Mouse (Mus musculus): ENCODE measurements around the gene Klhl36. TPM values are rescaled to one million over a fixed set of nuclear protein-coding genes. Genes with fewer than 3 reads are reported as not detected.

Gene Klhl36
- polyA plus RNA-seq (2015; fragmentation: Nextera tagmentation; extraction: Ambion mirVana) = 19.1 and 20.5 TPM in 2 replicates

DNA sequence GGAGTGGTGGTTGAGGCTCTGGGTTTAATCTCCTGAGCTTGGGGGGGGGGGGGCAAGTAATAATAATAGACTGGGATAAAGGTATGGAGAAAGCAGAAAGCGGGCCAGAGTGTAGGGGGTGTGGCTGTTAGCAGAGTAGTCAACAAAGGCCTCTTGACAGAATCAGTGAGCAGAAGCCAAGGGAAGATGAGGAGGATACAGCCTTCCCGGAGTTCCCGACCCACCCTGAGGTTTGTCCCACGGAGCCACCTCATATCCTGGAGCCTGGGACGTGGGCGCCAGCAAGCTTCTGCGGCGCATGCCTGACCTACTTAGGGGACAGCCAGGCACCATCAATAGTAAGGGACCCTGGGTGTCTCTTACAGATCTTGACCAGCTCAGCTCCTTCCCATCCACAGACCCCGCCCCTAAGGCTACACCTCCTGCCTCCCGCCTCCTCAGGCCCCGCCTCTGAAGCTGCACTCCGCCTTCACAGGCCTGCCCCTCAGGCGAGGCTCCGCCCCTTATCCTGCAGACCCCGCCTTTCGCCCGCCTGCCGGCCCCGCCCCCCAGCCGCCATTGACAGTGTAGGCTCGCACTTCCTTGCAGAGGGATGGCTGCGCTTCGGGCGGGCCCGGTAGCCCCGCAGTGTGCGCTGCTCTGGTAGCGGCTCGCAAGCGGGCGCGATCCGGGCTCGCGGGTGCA, at the start of gene Klhl36:
Gene Klhl36 (plus strand): TSS at position 561 of the 684 bp plus-strand sequence.
- DNase-seq (ENCODE audit: low spot score) = peak; percentile 94

DNA sequence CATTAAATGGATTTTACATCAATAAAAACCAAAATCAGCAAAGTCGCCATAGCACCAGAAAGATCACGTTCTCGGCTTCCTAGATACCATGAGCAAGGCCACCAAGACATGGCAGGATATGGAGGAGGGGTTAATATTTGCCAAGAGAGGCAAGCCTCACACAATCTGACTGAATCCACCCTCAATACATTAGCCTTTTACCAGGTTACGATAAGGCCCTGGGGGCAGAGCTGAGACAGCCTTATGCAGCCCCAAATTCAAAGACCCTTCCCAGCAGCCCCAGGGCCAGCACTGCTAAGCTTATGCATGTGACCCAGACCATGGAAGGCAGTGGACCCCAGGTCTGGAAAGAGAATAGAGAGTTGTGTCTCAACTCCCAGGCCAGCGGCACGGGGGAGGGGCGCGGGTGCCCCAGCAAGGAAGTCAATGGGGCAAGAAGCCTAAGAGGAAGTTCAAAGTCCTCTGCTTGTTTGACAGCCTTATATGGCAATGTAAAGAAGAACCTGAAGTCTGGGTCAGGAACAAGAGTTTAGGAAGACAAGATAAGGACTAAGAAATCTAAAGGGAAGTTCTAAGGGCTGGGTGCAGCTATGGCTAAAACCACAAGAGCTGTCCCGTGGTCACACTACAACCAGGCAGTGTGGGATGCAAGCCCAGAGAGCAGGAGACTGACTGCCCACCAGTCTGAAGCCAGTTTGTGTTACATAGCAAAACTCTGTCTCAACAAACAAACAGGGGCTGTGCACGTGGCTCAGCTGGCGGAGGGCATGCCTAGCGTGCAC, 49.2 kb upstream of the Klhl36 start:
- DNase-seq (ENCODE audit: low spot score) = peak; percentile 59

DNA sequence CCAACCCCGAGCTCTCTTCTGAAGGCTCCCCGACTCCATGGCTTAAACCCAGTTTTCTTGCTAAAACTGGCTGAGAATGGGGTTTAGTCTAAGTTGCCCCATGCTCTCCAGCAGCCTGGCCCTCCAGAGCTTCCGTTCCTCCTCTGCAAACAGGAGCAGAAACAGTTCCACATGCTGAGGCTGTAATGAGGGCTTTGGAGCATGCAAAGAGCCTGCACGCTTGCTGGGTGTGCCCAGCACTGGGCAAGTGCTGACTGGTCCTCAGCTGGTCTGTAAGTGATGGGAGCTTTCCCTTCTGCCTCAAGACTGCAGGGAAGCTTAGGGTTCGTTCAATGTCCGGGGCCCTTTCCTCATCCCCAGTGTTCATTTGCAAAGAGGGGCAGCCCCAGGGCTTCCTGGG, 45.8 kb upstream of the Klhl36 start:
- DNase-seq (ENCODE audit: low spot score) = no peak

DNA sequence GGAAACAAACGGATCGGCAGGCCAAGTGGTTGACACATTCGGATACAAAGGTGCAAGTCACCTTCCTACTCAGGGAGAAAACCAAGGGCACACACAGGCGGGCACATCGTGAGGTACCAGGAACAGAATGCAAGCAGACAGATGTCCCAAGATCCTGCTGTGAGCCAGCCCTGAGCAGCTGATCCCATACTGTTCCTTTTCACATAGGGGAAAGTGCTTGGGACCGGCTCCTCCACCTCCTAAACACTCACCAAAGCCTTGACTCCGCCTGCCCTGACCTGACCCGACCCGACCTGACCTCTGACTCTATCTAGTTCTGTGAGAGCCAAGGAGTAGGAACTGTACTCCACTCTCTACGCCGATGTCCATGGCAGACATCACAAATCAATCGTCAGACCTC, 44.6 kb upstream of the Klhl36 start:
- DNase-seq (ENCODE audit: low spot score) = no peak

DNA sequence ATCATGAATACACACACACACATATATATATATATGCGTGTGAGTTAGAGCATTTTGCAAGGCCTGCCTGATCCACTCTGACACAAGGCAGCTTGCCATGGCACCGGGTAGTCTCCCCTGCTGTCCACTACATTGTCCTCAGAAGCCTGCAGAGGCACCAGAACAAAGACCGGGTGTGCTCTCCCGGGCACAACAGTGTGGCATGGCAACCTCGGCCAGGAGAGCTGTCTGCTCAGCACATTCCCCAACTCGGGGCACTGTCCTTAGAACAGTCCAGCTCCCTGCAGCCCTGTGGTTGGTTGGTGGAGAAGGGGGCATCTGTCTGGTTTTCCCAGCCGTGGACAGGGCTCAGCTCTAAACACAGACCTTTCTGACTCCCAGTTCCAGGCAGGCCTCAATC, 42.8 kb upstream of the Klhl36 start:
- no peak for DNase-seq (ENCODE audit: low spot score)

DNA sequence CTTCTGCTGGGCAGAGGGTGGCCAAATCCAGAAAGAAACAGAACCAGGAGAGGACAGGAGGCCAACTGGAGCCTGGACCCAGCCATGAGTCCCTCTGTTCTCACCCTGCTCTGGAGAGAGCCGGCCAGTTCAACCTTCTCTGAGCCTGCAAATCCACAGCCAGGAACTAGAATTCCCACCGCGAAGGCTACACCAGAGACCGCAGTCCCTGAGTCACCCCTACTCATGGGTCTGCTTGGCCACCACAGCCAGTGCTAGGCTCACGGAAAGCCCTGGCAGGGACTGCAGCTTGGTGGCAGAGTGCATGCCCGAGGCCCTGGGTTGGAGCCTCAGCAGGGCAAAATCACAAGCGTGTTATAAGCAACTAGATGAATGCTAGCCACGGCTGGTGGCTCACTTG, 42.1 kb upstream of the Klhl36 start:
- no peak for DNase-seq (ENCODE audit: low spot score)

DNA sequence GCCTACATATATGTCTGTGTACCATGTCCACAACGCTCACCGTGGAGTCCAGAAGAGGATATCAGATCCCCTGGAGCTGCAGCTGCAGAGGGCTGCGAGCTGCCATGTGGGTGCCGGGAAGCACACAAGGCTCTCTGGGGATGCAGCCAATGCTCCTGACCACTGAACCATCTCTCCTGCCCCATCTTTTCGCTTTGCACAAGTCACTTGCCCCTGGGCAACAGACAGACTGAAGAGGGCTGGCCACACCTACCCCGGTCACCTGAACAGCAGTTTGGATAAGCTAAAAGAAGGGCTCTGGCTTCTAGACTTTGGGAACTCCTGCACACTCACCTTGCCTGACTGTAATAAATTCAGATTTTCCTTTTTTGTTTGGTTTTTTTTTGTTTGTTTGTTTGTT, 40.4 kb upstream of the Klhl36 start:
- no peak for DNase-seq (ENCODE audit: low spot score)

DNA sequence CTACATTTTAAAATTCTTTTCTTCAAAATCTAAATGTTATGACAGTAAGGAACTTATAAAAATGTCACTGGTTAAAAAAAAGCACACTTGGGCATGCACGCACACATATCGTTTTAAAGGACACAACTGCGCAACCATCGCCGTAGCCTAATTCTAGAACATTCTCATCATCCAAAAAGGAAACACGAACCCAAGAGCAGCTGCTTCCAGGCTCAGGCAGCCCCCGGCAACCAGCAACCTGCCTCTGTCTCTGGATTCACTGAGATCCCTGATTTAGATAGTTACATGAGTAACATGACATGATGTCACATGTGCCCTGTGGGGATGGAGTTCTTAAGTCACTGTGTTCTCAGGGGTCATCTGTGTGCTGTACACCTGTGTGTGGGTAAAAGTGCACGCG, 38.8 kb upstream of the Klhl36 start:
- DNase-seq (ENCODE audit: low spot score) = no peak

DNA sequence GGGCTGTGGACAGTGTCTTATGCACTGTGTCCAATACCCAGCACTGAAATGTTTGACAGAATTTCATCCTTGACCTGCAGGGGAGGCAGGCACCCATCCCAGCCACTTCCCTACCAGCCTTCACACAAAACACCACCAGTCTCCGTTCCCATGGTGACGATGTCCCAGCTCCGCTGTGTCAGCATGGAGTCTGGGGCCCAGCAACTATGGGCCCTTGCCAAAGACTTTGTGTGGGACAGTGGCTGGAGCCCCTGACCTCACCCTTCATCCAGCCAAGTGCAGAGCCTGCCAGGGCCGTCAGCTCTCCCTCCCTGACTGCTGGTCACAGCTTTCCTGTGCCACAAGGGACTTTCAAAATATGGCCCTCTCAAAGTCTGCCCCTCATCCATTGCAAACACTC, 38.0 kb upstream of the Klhl36 start:
- DNase-seq (ENCODE audit: low spot score) = no peak

DNA sequence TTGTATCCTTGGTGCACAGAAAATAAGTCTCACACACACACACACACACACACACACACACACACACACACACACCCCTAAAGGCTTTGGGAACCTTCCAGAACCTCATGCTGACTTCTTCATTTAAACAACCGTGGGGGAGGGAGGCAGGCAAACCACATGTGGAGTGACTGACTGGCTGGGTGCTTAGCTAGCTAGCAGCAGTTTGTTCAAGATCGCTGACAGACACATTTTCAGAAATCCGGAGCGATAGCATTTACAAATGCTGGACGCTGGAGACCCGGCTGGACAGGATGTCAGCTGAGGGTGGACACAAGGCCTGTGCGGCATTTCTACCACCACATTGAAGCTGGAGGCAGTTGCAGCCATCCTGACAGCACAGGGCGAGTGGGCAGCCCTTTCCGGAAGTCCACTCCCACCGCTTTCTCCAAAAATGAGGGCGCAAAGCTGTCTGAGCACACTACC, 37.2 kb upstream of the Klhl36 start:
- no peak for DNase-seq (ENCODE audit: low spot score)

DNA sequence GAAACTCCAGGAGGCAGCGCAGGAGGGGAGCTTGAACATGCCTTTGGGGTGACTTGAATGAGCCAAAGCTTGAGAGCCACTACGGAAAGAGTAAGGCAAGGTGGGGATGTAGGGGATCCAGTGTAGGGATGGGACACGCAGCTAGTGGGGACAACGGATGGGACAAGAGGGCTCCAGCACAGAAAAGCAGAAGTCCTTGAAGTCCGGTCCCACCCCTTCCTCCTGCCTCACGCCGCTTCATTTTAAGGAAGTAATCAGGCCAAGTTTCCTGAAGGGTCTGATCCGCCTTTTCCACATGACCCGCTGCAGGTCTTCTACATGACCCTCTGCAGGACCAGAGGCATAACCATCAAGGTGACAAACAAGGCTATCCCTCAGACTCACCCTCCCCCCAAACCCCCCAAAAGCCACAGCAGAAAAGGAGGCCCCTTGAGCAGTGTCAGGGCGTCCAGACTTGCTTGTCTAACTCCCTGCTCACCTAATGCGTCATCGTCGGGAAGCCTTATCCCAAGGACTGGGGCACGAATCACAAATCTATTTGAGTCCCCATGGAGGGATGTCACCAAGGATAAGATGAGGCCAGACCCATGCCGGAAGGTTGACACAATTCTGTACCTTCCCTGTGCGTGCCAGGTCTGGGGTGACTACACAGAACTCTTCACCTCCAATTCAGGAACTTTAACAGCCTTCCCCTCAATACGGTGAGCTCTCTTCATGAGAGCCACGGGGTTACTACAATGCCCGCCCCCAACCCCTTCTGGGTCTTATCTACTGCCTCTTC, 35.9 kb upstream of the Klhl36 start:
- no peak for DNase-seq (ENCODE audit: low spot score)

DNA sequence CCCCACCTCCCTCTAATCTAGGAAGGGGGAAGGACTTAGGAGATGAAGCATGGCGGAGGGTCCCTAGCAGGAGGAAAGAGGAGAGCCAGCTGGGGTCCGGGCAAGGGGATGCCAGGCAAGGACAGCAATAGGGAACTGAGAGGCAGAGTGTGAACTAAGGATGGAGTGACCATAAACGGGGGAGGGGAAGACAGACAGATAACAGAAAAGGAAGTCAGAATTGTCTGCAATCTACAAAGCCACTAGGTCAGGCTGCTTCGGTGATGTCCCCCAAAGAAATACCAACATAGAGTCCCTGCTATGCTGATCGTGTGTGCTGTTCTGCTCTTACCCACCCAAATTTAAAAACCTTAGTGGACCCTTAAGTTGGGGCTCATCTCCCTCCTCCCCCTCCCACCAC, 35.1 kb upstream of the Klhl36 start:
- DNase-seq (ENCODE audit: low spot score) = no peak

DNA sequence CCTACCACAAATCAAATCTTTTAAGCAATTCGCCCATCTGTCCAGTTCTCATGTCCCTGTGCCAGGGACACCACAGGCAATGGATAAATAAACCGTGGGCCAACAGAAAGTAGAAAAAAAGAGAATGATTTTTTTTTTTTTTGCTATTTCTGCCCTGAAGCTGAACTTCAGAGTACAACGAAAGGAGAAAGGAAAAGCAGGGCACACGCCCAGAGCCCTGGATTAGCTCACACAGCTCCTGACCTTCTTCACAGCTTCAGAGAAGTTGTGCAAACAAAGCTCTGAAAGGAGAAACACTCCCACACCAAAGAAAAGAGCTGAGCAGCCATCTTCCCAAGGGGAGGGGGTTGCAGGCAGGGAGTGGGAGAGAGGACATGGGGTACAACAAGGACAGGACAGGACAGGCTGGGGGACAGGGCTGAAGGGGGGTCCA, 34.3 kb upstream of the Klhl36 start:
- DNase-seq (ENCODE audit: low spot score) = no peak

DNA sequence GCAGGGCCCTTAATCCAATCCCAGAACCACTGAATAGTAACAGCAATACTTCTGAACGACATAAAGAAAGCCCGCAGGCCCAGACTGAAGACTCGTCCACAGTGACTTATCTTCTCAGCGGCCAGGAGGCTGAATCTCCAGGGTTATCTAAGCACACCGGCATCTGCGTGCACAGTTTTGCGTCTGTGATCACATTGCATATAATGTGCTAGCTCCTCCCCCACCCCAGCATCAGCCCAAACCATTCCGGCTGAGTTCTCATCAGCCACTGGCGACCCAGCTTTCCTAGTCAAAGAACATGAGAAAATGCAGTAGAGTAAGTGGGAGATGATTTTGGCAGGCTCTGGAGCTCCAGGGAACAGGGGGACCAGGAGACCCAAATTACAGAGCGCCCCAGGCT, 33.1 kb upstream of the Klhl36 start:
- no peak for DNase-seq (ENCODE audit: low spot score)

DNA sequence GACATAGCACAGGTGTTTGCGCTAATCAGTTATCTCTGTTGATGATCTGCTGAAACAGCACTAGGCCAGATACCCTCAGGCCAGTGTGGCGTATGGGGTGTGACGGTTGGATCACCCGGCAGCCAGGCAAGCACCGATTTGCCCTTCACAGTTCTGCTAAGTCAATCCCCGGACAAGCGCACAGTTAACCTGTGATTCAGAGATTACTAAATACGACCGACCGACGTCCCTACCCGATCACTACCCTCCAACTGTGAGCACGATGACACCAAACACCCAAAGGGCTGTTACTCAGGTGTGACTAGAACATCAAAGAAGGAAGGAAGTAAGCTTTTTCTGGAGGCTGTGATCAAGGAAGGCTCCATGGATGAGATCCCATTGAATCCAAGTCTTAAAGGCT, 32.6 kb upstream of the Klhl36 start:
- no peak for DNase-seq (ENCODE audit: low spot score)

DNA sequence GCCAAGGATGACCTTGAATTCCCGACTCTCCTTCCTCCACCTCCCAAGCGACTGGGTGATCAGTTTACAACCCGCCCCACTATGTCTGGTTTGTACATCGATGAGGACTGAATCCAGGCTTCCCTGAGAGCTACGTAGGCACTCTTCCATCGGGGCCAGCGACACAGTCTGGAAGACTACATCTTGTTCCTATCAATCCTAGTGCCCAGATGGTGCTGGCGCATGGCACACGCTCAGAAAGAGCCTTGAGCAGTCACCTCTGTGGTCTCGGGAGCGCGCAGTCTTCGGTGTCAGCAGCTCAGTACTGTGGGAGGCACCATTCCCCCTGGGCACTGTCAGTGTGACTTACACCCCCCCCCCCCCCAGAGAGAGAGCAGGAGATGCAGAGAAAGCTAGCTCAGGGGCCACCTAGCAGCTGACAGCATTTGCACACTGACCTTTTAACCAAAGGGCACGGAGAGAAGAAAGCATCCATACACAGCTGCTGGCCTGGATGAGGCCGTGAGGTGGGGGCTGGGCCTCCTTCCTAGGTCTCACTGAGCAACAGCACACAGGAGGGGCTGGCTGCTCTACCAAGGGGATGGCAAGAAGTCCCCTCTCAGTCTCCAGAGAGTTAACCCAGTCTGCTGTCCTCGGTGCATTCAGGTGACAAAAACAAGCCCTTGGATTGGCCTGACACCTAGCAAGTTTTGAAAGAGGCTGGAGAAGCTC, 32.0 kb upstream of the Klhl36 start:
- DNase-seq (ENCODE audit: low spot score) = no peak

DNA sequence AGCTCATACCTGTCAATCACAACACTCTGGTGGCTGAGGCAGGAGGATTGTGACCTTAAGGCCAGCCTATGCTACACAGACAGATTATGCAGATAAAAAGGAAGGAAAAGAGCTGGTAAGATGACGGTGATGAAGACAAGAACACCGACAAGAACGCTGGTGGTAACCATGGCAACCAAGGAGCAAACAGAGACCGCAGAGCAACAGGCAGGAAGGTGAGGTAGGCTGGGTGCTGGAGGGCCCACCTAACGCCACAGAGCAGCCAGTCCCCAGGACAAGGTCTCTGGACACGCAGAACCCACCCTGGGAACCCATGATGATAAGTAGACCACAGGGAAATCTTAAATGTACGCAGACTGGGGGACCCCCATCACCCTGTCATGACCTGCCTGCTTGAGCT, 31.5 kb upstream of the Klhl36 start:
- DNase-seq (ENCODE audit: low spot score) = peak; percentile 90

DNA sequence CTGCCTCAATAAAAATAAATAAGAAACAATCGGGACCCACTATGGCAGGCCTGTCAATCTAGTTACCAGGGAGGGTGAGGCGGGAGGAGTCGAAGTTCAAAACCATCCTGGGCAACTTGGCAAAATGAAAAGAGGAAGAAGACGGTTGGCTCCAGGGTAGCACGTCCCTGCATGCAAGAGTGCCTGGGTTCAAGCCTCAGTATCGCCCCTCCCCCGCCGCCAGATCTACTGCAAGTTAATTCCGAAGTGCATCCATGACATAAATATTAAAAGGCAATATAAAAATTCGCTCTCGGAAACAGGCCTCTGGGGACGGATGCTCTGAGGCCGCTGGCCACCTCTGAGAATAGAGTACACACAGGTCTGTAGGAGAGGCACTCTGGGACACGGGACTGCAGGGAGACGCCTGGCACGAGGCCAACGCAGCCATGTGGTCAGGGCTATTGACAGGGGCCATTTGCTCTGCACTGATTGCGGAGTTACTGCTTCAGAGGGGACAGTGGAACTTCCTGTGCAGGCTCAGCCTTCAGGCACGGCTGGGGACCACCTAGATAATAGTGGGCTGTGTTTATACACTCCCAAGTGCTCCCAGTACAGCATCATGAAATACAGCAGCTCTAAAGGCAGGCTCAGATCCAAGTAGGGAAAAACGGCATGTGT, 30.6 kb upstream of the Klhl36 start:
- no peak for DNase-seq (ENCODE audit: low spot score)

DNA sequence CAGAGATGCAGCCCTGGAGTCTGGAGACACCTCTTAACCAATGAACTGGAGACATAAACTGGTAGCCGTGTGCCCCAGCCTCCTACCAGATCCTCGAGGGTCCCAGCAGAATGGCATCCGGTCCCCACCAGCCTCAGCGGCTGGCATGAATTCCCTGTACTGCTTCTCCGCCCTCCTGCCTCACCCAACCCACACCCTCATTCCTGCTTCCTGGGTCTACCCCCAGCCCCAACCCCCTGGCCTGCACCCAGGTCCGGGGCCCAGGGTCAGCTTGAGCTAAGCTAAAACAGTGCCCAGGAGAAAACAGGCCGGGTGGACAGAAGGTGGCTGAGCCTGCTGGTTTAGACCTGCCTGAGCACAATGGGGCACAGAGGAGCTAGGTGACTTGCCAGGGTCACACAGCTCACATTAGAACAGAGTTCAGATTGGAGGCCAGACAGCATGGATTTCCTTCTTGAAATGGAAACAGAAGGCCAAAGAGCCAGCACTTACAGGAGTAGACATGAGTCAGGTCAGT, 29.9 kb upstream of the Klhl36 start:
- no peak for DNase-seq (ENCODE audit: low spot score)

DNA sequence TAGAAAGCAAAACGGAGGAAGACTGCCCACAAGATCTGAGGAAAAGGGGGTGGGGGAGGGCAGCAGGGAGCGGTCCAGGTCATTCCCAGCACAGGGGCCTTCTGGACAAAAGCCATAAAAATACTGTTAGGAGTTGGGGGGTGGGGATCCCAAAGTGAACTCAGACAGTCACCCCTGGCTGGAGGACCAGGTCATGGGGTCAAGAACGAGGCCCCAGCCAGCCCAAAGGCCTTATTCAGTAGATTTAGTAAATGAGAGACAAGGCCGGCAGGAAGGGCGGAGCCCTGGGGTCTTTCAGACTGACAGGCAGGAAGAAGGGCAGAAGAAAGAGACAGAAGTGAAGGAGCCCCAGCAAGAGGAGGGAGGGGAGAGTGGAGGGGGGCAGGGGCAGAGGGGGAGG, 29.1 kb upstream of the Klhl36 start:
- DNase-seq (ENCODE audit: low spot score) = peak; percentile 32

DNA sequence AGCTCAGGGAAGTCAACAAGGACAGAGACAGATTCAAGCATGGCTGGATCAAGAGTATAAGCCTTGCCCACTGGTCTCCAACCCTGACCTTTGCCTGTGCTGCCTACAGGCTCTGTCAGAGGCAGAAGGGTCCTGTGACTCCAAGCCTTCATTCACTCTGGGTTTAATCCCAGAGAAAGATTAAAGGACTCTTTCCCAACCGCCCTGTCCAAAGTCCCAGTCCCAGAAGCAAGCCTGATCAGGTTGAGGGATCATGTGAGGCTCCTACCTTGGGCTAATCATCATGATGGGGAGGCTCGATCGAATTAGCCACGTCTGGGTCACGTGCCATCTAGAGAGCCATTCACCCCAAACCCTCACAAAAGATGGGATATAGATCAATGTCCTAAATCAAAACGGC, 27.4 kb upstream of the Klhl36 start:
- no peak for DNase-seq (ENCODE audit: low spot score)
